Mouse (Mus musculus): ENCODE data around the gene Rpusd2.
A peak's percentile ranks its signal among the peaks of the same experiment; 100 is the strongest.
"Not testable (repeated sequence)": the region's sequence is repeated elsewhere in the genome, so short reads cannot be mapped to it uniquely, and the experiment has no call there.

Rpusd2 gene

DNA sequence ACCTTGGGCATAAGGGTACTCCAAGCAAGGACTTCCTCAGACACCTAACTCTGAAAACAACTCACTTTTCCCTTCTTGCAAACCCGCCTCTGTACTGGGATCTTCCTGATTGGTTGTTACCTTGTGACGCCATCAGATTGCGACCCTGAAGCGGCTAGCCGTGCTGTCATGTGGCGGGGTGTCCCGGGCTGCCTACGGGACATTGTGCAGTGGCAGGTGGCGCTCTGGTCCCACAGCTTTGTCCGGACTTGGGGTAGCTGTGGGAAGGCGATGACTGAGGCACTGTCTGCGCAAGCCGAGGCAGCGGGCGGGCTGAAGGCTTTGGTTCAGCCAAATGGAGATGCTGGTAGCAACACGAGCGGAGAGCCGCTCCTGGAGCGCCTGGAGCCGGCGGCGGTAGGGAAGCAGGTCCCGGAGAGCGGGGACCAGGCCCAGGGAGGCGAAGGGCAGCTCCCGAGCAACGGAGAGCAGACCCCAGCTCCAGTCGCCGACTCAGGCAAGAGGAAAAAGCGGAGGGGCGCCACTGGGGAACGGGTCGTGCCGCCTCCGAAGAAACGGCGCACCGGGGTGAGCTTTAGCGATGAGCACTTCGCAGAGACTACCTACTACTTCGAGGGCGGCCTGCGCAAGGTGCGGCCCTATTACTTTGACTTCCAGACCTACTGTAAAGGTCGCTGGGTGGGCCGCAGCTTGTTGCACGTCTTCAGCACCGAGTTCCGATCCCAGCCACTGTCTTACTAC lies at the start of gene Rpusd2:
Rpusd2 (plus strand) TSS at position 135 of the 741 bp plus-strand sequence.
- peak; percentile 92 for DNase-seq (ENCODE audit: low read depth, low spot score)

DNA sequence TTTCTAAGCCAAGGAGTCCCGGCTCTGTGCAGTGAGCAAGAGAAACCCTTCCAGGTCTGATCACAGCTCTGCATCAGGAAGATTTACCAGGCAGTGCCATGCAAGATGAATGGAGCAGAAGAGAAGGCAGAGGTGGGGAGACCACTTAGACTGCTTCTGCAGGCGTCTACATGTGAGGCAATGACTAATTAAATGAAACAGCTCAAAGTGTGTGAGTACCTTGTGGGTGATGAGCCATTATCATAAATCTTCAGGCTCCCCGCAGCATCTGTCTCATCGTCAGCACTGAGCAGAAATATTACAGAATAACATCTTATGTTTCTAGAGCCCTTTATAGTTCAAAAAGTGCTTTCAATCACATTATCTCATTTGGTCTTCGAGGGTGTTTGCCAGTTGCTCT lies 39.1 kb upstream of the Rpusd2 start:
- DNase-seq (ENCODE audit: low read depth, low spot score), result no peak

DNA sequence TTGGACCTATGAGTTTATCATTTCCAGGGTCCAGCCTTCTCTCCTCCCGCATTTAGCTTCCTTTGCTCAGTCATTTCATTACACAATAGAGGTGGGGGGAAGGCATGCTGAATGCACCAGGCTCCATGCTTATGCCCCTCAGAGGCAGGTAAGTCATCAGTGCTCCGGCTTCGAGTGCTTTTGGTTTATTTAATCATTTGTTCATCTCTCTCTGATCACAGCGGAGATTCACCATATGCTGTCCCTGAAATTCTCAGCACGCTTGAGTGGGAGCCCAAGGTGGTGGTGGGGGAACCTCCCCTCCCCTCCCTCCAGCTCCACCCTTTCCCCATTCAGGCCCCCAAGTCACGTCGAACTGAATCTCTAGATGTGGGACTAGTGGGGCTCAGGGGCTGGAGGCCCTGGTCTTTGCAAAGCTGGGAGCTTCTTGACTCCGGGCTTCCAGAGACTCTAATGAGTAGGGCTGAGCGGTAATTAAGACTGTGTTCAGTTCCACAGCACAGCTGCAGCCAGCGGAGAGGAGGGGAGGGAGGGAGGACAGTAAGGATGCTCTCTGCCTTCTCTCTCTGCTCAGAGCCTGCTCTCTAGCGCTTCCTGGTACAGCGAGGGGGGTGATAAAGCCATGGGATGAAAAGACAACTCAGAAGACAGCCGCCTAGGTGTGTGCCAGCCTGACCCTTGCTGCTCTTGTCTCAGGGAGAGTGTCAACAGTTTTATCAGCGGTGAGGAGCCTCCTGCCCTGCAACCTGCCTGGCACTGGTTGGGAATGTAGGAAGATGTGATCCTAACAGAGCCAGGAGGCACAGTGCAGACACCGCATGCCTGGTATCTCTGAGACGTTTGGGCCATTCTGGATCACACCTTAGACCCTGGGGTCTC lies 38.4 kb upstream of the Rpusd2 start:
- no peak for DNase-seq (ENCODE audit: low read depth, low spot score)

DNA sequence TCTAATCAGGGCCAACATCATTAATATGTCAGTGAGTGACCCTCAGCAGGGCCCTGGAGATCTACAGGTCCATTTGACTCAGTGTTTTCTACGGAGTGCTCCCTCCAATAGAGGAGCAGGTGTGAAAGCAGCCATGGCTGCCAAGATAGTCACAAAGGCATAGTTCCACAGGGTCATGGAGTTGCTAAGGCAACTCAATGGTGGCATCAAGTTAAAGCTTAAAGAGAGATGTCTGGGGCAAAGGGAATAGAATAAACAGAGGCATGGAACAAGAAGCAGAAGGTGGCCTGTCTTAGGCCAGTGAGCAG lies 37.8 kb upstream of the Rpusd2 start:
- no peak for DNase-seq (ENCODE audit: low read depth, low spot score)

DNA sequence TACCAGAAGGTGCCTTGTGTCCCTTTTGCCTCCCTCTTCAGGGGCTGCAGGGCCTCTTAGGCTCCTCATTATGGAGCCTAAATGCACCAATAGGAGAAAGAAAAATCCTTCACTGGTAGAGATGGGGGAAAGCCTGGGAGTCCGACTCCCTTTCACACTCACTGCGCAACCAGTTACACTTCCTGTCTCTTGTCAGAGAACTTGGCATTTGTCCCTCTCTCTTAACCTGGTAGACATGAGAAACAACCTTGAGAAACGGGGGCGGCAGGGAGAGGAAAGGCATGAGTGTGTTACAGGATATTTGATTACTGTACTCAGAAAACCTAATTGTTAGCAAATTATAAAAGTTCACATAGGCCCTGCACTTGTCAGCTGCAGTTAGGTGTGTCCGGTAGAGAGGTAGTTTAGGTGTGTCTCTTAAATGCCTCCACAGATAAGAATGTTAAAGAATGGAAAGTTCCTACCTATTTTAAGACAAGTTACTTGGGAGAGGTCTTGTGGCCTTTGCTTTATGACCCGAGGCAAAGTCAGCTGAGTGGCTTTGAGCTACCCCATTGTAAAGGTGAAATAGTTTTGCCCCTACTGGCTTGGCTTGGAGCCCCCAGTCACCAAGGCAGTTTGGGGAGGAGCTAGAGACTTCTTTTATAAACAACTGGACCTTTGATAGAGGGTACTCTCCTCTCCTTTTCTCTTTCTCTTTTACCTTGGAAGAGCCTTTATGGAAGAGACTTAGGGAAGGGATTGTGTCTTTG lies 36.3 kb upstream of the Rpusd2 start:
- DNase-seq (ENCODE audit: low read depth, low spot score), result no peak

DNA sequence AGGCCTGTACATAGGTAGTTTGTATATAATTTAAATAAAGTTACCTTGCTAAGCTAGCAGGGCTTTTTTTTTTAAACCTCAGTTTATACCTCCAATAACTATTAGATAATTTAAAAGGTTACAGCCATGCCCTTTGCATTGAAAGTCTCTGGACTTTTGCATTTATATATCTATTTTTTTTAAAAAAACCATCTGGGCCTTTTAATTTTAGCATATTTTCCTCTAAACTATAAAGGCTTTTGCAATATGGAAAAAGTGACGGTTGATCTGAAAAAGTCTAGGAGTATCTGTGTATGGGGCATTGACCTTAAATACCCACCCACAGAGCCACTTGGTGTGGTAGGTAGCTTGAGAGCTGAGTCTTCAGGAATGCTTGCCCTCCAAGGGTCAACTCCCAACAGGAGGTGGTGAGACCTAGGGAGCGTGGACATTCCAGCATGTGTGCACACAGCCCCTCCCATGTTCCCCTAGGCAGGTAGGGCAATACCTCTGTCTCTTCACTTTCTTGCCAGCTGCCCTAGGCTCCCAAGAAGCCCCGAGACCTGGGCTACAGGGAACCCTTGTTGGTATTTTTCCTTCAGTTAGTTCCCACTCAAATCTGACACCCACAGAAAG lies 35.5 kb upstream of the Rpusd2 start:
- no peak for DNase-seq (ENCODE audit: low read depth, low spot score)

DNA sequence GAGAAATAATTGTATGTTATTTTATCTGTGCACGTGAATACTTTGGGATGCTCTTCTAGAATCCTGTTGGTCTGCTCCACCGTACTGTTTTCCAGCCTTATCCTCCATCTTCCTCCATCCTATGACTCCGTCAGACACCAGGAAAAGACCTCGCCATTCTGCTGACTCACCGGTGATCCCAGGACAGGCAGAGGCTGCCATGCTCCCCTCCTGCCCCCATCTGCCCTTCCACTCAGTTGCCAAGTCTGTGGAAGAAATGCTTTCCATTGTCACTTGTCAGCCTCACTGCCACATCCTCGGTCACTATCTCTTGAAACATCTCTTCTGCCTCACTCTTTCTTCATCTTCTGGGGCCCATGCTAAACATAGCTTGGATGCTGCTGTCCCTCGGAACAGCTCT lies 27.7 kb upstream of the Rpusd2 start:
- no peak for DNase-seq (ENCODE audit: low read depth, low spot score)

DNA sequence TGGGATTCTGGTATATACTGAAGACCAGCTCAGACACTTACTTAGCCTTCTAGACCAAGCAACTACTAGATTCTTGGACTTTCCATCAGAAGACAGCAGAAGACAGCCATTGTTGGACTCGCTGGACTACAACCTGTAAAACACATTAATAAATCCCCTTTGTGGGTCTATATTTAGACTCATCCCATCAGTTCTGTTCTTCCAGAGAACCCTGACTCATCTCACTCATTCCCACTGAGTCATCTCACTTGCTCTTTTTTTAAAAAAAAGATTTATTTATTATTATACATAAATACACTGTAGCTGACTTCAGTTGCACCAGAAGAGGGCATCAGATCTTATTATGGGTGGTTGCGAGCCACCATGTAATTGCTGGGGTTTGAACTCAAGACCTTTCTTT lies 25.2 kb upstream of the Rpusd2 start:
- no peak for DNase-seq (ENCODE audit: low read depth, low spot score)

DNA sequence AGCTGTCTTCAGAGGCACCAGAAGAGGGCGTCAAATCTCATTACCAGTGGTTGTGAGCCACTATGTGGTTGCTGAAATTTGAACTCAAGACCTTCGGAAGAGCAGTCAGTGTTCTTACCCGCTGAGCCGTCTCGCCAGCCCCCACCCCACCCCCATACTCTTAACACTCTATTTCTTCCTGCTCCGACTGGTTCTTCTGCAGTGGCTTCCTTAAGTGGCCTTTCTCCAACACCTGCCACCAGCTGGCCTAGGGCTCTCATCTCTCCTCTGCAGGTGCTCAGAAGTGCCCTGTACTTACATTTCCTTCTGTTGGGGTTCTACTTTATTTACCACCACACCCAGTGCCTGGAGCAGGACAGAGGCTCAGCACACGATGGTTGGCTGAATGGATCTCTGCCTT lies 19.6 kb upstream of the Rpusd2 start:
- no peak for DNase-seq (ENCODE audit: low read depth, low spot score)

DNA sequence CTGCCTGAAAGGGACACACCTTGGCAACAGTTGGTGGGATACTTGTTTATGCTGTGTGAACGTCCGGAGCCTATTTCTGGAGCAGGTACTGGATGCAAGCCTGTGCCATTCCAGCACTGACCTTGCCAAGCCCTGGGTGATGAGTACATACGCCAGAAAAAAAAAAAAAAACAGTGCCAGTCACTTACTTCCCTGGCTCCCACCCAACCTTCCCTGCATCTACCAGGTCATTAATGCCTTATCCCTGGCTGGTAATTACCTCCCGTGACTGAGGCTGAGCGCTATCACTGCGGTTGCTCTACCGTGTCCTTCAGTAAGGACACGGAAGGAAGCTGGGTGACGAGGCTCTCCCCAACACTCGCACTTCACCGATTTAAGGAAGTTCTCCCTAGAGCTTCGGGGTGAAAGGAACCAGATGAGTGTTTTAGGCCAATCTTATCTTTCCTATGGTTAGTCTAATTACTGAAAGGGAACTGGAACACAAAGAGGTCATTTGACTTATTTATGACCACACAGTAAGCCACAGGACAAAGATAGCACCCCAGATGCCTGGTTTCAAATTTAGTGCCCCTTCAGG lies 18.9 kb upstream of the Rpusd2 start:
- DNase-seq (ENCODE audit: low read depth, low spot score), result no peak

DNA sequence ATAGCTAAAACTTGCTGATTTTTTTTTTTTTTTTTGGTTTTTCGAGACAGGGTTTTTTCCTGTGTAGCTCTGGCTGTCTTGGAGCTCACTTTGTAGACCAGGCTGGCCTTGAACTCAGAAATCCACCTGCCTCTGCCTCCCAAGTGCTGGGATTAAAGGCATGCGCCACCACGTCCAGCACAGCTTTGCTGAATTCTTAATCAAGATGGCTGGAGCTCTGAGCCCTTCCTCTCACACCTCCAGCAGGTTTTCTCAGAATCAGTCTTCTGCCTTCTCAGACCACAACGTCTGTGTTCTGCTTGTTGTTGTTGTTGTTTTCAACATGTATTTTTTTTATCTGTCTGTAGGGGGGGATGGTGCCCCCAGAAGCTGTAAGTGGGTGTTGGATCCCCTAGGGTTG lies 18.3 kb upstream of the Rpusd2 start:
- not testable (repeated sequence) for DNase-seq (ENCODE audit: low read depth, low spot score)

DNA sequence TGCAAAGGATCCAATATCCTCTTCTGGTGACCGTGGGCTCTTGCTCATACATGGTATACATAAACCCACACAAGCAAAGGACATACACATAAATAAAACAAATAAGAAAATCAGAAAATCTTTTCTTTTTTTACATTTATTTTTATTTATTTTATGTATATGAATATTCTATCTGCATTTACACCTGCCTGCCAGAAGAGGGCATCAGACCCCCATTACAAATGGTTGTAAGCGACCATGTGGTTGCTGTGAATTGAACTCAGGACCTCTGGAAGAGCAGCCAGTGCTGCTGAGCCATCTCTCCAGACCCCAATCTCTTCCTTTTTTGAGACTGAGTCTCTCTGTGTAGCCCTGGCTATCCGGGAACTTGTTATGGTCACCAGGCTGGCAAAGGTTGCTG lies 16.9 kb upstream of the Rpusd2 start:
- DNase-seq (ENCODE audit: low read depth, low spot score), result no peak

DNA sequence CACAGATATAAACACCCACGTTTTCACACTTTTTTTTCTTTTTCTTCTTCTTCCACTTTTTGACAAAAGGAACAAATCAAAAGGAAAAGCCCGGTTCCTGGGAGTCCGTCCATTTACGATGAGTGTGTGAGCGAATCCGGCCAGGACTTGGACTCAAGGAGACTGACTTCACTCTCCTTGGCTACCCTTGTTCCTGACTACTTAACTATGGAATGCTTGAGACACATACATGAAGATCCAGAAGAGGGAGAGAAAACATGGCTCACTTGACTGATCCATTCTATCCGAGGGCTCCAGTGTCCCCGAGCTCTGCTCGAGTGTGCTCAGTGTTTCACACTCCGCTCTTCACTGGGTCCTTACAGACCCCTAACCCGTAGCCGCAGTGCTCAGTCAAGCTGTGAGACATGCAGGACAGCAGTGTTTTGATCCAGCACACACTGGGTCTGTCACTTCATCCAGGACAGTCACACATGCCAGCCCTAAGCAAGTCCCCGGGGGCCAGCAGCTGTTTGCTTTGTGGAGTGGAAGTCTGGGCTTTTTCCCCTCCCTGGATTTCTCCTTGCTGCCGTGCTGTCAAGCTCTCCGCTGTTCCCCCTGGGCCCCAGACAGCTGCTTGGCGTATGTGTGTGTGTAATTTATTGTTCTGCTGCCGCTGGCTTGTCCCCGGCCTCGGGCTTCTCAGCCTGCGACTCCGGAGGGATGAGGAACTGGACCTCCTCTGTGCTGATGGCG lies 16.0 kb upstream of the Rpusd2 start:
- no peak for DNase-seq (ENCODE audit: low read depth, low spot score)

DNA sequence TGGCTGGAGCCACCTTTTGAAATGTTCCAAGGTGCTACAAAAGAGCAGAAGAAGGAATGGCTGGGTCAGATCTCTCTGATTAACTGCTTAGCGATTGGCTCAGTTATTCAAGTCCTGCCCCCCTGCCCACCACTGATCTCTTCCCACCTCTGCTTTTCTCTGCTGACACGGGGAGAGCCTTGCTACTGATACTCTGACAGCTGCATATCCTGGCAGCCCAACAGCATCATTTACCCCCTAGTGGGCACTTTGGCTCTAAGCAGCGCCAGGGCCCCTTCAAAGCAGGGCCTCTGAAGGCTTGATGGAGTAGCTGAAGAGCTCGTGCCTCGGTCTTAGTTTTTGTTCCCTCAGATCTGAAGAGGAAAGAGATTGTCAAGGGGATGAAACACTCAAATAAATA lies 15.5 kb upstream of the Rpusd2 start:
- no peak for DNase-seq (ENCODE audit: low read depth, low spot score)

DNA sequence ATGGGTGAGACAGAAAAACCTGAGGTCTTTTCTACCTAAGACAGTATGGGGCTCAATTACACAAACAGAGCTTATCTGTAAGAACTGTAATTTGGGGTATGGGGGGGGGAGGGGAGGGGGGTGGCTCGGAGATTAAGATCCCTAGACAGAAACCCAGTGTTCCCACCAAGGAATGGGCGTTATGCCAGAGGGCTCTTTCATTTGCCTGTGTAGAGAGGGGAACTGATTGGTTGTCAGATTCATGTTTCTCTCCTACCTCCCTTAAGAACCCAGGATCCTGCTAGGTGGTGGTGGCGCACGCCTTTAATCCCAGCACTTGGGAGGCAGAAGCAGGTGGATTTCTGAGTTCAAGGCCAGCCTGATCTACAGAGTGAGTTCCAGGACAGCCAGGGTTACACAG lies 15.1 kb upstream of the Rpusd2 start:
- no peak for DNase-seq (ENCODE audit: low read depth, low spot score)

DNA sequence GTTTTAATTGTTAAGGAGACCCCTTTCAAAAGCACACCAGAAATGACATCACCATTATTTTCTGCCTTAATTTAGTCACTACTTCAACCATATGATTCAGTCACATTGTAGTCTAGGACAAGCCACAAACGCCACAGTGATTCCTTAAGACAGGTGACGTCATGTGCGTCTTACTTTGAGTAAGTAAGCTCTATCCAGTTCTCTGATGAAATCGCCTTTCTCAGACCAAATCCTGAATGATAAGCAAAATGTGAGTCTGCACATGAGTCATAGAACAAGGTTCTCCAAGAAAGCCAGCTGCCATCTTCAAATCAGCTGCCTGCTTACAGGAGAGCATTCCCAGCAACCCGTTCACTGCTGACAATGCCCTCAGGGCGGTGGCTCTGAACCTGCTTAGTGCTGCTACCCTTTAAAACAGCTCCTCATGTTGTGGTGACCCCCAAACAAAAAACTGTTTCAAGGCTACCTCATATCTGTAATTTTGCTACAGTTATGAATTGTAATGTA lies 11.4 kb upstream of the Rpusd2 start:
- no peak for DNase-seq (ENCODE audit: low read depth, low spot score)

DNA sequence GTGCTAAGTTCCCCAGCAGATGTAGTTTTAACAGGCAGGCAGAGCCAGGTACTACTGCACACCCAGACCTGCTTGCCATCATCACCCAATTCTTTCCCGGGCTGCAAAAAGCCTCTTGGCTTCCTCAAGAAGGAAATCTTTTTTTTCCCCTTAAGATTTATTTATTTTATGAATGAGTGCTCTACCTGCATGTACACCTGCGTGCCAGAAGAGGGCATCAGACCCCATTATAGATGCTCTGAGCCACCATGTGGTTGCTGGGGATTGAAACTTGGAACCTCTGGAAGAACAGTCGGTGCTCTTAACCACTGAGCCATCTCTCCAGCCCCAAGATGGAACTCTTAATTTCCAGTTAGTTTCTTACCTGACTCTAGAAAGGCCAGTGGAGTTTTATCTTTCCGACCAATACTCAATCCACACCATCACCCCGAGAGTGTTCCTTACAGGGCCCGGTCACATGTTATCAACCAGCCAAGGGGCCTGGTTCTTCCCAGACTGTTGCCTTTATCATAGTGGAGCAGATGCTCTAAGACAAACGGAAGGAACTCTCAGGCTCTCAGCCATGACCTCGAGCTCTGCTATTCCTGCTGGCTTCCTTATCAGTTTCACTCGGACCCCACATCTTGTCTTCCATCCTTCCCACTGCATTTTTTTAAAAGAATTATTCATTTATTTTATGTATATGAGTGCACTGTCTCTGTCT lies 9.9 kb upstream of the Rpusd2 start:
- no peak for DNase-seq (ENCODE audit: low read depth, low spot score)

DNA sequence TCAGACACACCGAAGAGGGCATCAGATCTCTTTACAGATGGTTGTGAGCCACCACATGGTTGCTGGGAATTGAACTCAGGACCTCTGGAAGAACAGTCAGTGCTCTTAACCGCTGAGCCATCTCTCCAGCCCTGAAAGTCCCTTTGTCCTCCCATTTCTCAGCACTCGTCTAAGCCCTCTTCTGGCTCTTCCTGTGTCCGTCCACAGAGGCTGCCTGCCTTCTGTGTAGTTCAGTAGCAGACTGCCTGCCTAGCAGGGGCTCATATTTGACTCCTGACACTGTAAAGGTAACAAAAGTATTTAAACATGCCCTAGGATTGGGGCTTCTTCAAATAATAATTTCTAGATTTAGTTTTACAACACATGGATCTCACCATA lies 9.4 kb upstream of the Rpusd2 start:
- no peak for DNase-seq (ENCODE audit: low read depth, low spot score)

DNA sequence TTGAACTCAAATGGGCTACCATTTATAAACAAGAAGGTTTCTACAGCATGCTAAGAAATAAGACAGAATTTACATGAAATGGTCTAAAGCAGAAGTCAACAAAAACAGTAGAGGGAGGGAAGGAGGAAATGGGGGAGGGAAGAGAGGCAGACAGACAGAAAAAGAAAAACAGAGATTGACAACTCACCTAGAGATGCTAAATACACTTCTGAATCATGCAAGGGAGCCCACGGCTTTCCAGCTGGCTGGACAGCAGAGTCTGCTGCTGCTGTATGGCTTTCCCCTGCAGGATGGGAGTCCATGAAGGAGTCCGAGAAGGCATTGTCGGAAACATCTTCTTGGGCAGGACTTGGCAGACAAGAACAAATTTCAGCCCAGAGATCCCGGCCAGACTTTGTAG lies 7.6 kb upstream of the Rpusd2 start:
- no peak for DNase-seq (ENCODE audit: low read depth, low spot score)

DNA sequence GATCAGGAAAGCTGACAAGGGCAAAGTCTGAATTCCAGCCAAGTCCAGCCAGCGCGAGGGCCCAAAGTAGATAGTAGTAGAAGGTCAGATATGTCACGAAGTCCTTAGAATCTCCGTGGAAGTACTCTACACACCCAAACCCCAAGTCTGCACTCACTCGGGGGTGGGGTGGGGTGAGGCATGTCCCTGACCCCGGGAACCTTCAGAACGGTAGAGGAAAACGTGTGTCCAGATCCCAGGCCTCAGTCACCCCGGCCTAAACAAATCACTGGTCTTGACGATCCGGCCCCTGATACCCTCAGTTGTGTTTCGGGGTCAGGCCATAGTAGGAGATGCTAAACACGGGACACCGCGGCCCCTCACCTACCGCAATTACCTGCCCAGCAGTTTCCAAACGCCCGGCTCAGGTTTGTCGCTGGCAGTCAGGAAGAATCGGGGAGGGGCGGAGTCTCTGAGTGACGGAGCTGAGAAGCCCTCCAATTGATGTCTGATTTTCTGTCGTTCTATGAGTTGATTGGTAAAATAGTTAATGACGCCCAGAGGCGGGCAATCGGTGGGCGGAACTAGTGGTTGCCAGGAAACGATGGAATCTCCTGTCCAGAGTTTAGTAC lies 5.5 kb upstream of the Rpusd2 start, which contains the start of gene Ccdc32:
Ccdc32 (minus strand) TSS at position 453 of the 611 bp plus-strand sequence.
- DNase-seq (ENCODE audit: low read depth, low spot score), result peak; percentile 86

Data from retina, adult 2 months (tissue).